Mouse (Mus musculus): ENCODE measurements around the gene Ppp1r13l. TPM values are rescaled to one million over a fixed set of nuclear protein-coding genes. Genes with fewer than 3 reads are reported as not detected.

Gene Ppp1r13l
- polyA plus RNA-seq, 1 experiment from 2014 or later: 4.1 TPM

GRCm38 (mm10) chr7:19324221-19324620 lies 35.3 kb upstream of the Ppp1r13l start:
- Histone ChIP-seq H3K36me3 (ENCODE audit: poor library complexity, severe bottlenecking) (no peaks in the 10 kb centered on the region), H3K4me2 (no peak overlapping the region), H3K4me1 (peaks cover 31% of the 10 kb centered on the region), H3K27me3 (peaks cover 2% of the 10 kb centered on the region; the same call in 1 of the 2 replicates), H3K27ac (no peak overlapping the region), H3K9ac (no peak overlapping the region), H3K4me3 (no peak overlapping the region), H3K9me3 (replicated peaks) (no peaks in the 10 kb centered on the region)
- ATAC-seq: no peak
- WGBS: 85% methylated on average over 11 of the region's 11 CpGs

- H3K9ac ChIP-seq: no peak overlapping the region
- H3K4me2 ChIP-seq: 0 out of 2 replicates have a peak overlapping the region, but pooled peaks have one; percentile 77
- peaks cover 21% of the 10 kb centered on the region for H3K4me1 ChIP-seq
- H3K36me3 ChIP-seq (ENCODE audit: poor library complexity, severe bottlenecking): no peaks in the 10 kb centered on the region
- no peak overlapping the region for H3K4me3 ChIP-seq
- no peak for ATAC-seq
- no peak overlapping the region for H3K27ac ChIP-seq
- no peaks in the 10 kb centered on the region for H3K9me3 ChIP-seq (replicated peaks)
- 72% methylated on average over 21 of the region's 21 CpGs for WGBS
- H3K27me3 ChIP-seq: no peaks in the 10 kb centered on the region
Measured at GRCm38 (mm10) chr7:19325262-19326199, 34.0 kb upstream of the Ppp1r13l start.

GRCm38 (mm10) chr7:19326359-19326758 lies 33.2 kb upstream of the Ppp1r13l start:
- 1% methylated on average over 20 of the region's 20 CpGs for WGBS
- no peaks in the 10 kb centered on the region for H3K9me3 ChIP-seq (replicated peaks)
- H3K4me1 ChIP-seq: peaks cover 19% of the 10 kb centered on the region
- H3K27me3 ChIP-seq: no peaks in the 10 kb centered on the region
- peak overlapping the region; percentile 62 for H3K9ac ChIP-seq
- ATAC-seq: peak; percentile 72
- no peaks in the 10 kb centered on the region for H3K36me3 ChIP-seq (ENCODE audit: poor library complexity, severe bottlenecking)
- peak overlapping the region; percentile 51 for H3K27ac ChIP-seq
- peak overlapping the region; percentile 45 for H3K4me3 ChIP-seq
- H3K4me2 ChIP-seq: peak overlapping the region; percentile 77

- Histone ChIP-seq H3K36me3 (ENCODE audit: poor library complexity, severe bottlenecking) (no peaks in the 10 kb centered on the region), H3K27me3 (no peaks in the 10 kb centered on the region), H3K4me1 (peaks cover 19% of the 10 kb centered on the region), H3K4me2 (peak overlapping the region; percentile 77), H3K4me3 (peak overlapping the region; percentile 45), H3K9me3 (replicated peaks) (no peaks in the 10 kb centered on the region), H3K9ac (peak overlapping the region; percentile 62), H3K27ac (peak overlapping the region; percentile 51; the same call in 1 of the 2 replicates)
- peak; percentile 77 for ATAC-seq
- WGBS: under 1% methylated on average over 22 of the region's 22 CpGs
Measured at GRCm38 (mm10) chr7:19327128-19327527, 32.4 kb upstream of the Ppp1r13l start.

- Histone ChIP-seq H3K36me3 (ENCODE audit: poor library complexity, severe bottlenecking) (no peaks in the 10 kb centered on the region), H3K9ac (peak overlapping the region; percentile 62; the same call in 1 of the 2 replicates), H3K4me2 (peak overlapping the region; percentile 77; the same call in 1 of the 2 replicates), H3K27ac (peak overlapping the region; percentile 51; the same call in 1 of the 2 replicates), H3K9me3 (replicated peaks) (no peaks in the 10 kb centered on the region), H3K4me3 (no peak overlapping the region), H3K4me1 (peaks cover 22% of the 10 kb centered on the region), H3K27me3 (no peaks in the 10 kb centered on the region)
- WGBS: 77% methylated on average over 5 of the region's 5 CpGs
- no peak for ATAC-seq
Measured at GRCm38 (mm10) chr7:19327782-19328181, 31.8 kb upstream of the Ppp1r13l start.

GRCm38 (mm10) chr7:19328425-19328824 lies 31.1 kb upstream of the Ppp1r13l start:
- Histone ChIP-seq H3K9me3 (replicated peaks) (no peaks in the 10 kb centered on the region), H3K27me3 (no peaks in the 10 kb centered on the region), H3K36me3 (ENCODE audit: poor library complexity, severe bottlenecking) (no peaks in the 10 kb centered on the region), H3K9ac (no peak overlapping the region), H3K4me1 (peaks cover 23% of the 10 kb centered on the region), H3K27ac (no peak overlapping the region), H3K4me2 (no peak overlapping the region), H3K4me3 (no peak overlapping the region)
- no peak for ATAC-seq

- peaks cover 17% of the 10 kb centered on the region for H3K4me1 ChIP-seq
- H3K27me3 ChIP-seq: no peaks in the 10 kb centered on the region
- no peaks in the 10 kb centered on the region for H3K9me3 ChIP-seq (replicated peaks)
- H3K27ac ChIP-seq: no peak overlapping the region
- H3K4me2 ChIP-seq: no peak overlapping the region
- no peak overlapping the region for H3K9ac ChIP-seq
- no peak overlapping the region for H3K4me3 ChIP-seq
- WGBS: 63% methylated on average over 2 of the region's 2 CpGs
- H3K36me3 ChIP-seq (ENCODE audit: poor library complexity, severe bottlenecking): no peaks in the 10 kb centered on the region
- no peak for ATAC-seq
Measured at GRCm38 (mm10) chr7:19331910-19332309, 27.6 kb upstream of the Ppp1r13l start.

- H3K4me2 ChIP-seq: peak overlapping the region; percentile 77
- under 1% methylated on average over 49 of the region's 52 CpGs for WGBS
- no peaks in the 10 kb centered on the region for H3K36me3 ChIP-seq (ENCODE audit: poor library complexity, severe bottlenecking)
- peak overlapping the region; percentile 65 for H3K4me3 ChIP-seq
- no peaks in the 10 kb centered on the region for H3K9me3 ChIP-seq (replicated peaks)
- H3K27ac ChIP-seq: peak overlapping the region; percentile 65
- ATAC-seq: peak; percentile 71
- peak overlapping the region; percentile 81 for H3K9ac ChIP-seq
- peaks cover 8% of the 10 kb centered on the region for H3K4me1 ChIP-seq
- no peaks in the 10 kb centered on the region for H3K27me3 ChIP-seq
Measured at GRCm38 (mm10) chr7:19332709-19333352, 26.7 kb upstream of the Ppp1r13l start.

- Histone ChIP-seq H3K36me3 (ENCODE audit: poor library complexity, severe bottlenecking) (no peaks in the 10 kb centered on the region), H3K9ac (no peak overlapping the region), H3K27me3 (no peaks in the 10 kb centered on the region), H3K9me3 (replicated peaks) (no peaks in the 10 kb centered on the region), H3K4me2 (no peak overlapping the region), H3K4me3 (no peak overlapping the region), H3K27ac (no peak overlapping the region), H3K4me1 (peaks cover 7% of the 10 kb centered on the region; the same call in 1 of the 2 replicates)
- WGBS: 41% methylated on average over 3 of the region's 3 CpGs
- ATAC-seq: no peak
Measured at GRCm38 (mm10) chr7:19335583-19335982, 24.0 kb upstream of the Ppp1r13l start.

- no peak overlapping the region for H3K4me3 ChIP-seq
- peaks cover 13% of the 10 kb centered on the region for H3K27me3 ChIP-seq
- WGBS: 67% methylated on average over 10 of the region's 10 CpGs
- no peaks in the 10 kb centered on the region for H3K9me3 ChIP-seq (replicated peaks)
- no peak overlapping the region for H3K4me2 ChIP-seq
- no peaks in the 10 kb centered on the region for H3K36me3 ChIP-seq (ENCODE audit: poor library complexity, severe bottlenecking)
- H3K9ac ChIP-seq: no peak overlapping the region
- ATAC-seq: no peak
- peaks cover 18% of the 10 kb centered on the region for H3K4me1 ChIP-seq
- H3K27ac ChIP-seq: no peak overlapping the region
Measured at GRCm38 (mm10) chr7:19337122-19337521, 22.4 kb upstream of the Ppp1r13l start.

GRCm38 (mm10) chr7:19338060-19338459 lies 21.5 kb upstream of the Ppp1r13l start:
- no peak overlapping the region for H3K9ac ChIP-seq
- no peaks in the 10 kb centered on the region for H3K36me3 ChIP-seq (ENCODE audit: poor library complexity, severe bottlenecking)
- 58% methylated on average over 2 of the region's 2 CpGs for WGBS
- H3K4me3 ChIP-seq: no peak overlapping the region
- H3K4me2 ChIP-seq: no peak overlapping the region
- no peak overlapping the region for H3K27ac ChIP-seq
- H3K27me3 ChIP-seq: peaks cover 14% of the 10 kb centered on the region
- H3K4me1 ChIP-seq: peaks cover 25% of the 10 kb centered on the region
- ATAC-seq: no peak
- no peaks in the 10 kb centered on the region for H3K9me3 ChIP-seq (replicated peaks)

GRCm38 (mm10) chr7:19338596-19338995 lies 21.0 kb upstream of the Ppp1r13l start:
- Histone ChIP-seq H3K36me3 (ENCODE audit: poor library complexity, severe bottlenecking) (no peaks in the 10 kb centered on the region), H3K4me3 (no peak overlapping the region), H3K4me1 (peaks cover 21% of the 10 kb centered on the region), H3K9ac (no peak overlapping the region), H3K9me3 (replicated peaks) (no peaks in the 10 kb centered on the region), H3K4me2 (no peak overlapping the region), H3K27ac (no peak overlapping the region), H3K27me3 (peaks cover 14% of the 10 kb centered on the region)
- WGBS: 73% methylated on average over 7 of the region's 7 CpGs
- ATAC-seq: no peak
